Mouse (Mus musculus): ENCODE results near the gene Ndufa11.
A peak's percentile ranks its signal among the peaks of the same experiment; 100 is the strongest.

DNA sequence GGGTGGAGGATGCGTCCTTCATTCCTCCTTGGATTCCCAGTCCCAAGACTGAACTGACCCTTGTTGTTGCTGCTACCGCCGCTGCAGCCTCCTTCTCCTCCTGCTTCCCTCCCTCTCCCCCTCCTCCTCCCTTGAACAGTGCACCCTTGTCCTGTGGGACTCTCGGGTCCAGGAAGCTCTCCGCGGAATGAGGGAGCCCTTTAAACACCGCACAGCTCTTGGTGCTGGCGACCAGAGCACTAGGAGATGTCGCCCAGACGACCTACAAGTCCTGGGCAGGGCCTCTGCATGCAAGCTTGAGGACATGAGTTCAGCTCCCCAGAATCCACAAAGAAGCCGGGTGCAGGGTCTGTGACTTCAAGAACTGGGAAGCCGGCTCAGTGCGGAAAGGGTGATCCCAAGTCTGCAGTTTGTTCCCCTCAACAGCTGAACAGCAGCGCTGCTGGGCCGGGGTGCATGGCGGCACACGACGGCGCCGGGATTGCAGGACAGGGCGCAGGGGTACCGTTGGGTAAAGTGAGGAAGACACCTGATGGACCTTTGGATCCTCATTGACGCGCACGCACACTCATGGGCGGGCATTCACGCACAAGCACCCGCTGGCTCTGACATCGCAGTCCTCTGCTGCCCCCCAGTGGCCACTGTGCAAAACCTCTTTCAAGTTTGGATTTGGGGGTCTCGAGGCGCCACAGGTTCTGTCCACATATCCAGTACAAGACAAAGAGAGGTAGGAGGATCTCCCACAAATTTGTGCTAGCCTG lies 49.0 kb upstream of the Ndufa11 start:
- TF ChIP-seq EP300 (IDR thresholded peaks at IDR 0.05; ENCODE audit: low read depth) (no peak), CTCF (IDR thresholded peaks at IDR 0.05; ENCODE audit: low read depth) (peak; percentile 97)
